Mouse (Mus musculus) CD4-positive naive resting alpha-beta T cell, adult 76 days (primary cell): ENCODE results near the gene Gm17783. TPM values are rescaled to one million over a fixed set of nuclear protein-coding genes. Genes with fewer than 3 reads are reported as not detected.

Experiments
- total RNA-seq: library from RNA; stranded (reverse); gene quantifications from one replicate; pipeline ENCODE4 v1.2.4, GENCODE M21; 2023

Gm17783 gene
- total RNA-seq: not detected

GRCm38 (mm10) chr16:45531950-45532349, at the start of gene Gm17783:
Gene Gm17783 (minus strand): TSS chr16:45532050.

DNA sequence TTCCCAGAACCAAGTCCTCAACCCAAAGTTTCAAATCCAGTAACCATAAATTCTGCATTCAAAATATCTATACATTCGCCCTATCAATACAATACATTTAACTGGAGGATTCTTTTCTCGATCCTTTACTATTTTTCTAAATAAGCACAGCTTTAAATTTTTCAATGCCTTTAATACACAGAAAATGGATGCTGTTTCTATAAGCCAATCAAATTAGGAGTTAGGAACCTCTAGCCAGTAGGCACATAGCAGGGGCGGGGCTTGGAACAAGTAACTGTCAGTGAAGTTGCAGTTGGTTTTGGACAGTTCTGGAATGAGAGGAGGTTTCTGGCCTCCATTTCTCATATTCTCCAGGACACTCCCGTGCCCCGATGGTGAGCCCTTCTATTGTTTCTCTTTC, 3.2 kb upstream of the Gm17783 start, which contains the start of gene Slc9c1:
Gene Slc9c1 (plus strand): TSS at position 301 of the 400 bp plus-strand sequence.

GRCm38 (mm10) chr16:45492927-45493326, 38.9 kb downstream of the Gm17783 start, which contains the start of gene Gm609:
Gene Gm609 (minus strand): TSS chr16:45492969.

Other genes starting within 250 kb of the Gm17783 start
- gene Cd200, start 123.0 kb downstream of the Gm17783 start, total RNA-seq: 10.1 TPM
- not detected for gene Gm609, start 39.1 kb downstream of the Gm17783 start, total RNA-seq
- not detected for gene Slc9c1, start 3.3 kb upstream of the Gm17783 start, total RNA-seq
- gene Gcsam, start 78.3 kb upstream of the Gm17783 start, total RNA-seq: 0.32 TPM
- gene BC016579, start 122.0 kb upstream of the Gm17783 start, total RNA-seq: not detected
- not detected for gene Tmprss7, start 161.6 kb upstream of the Gm17783 start, total RNA-seq
- not detected for gene Tagln3, start 192.6 kb upstream of the Gm17783 start, total RNA-seq
- gene Abhd10, start 210.9 kb upstream of the Gm17783 start, total RNA-seq: 43.3 TPM